Mouse (Mus musculus): ENCODE results near the gene Acot5. TPM values are rescaled to one million over a fixed set of nuclear protein-coding genes. Genes with fewer than 3 reads are reported as not detected.

Gene Acot5
- polyA plus RNA-seq, 1 experiment from 2014 or later: not detected

GRCm38 (mm10) chr12:84119584-84119983 lies 50.5 kb downstream of the Acot5 start:
- Histone ChIP-seq H3K27ac (ENCODE audit: low read depth, low read length) (no peak overlapping the region), H3K36me3 (ENCODE audit: control insufficient read depth, insufficient read depth, low read length) (no peaks in the 10 kb centered on the region), H3K9ac (ENCODE audit: low read length) (no peak overlapping the region), H3K27me3 (ENCODE audit: control insufficient read depth, insufficient read depth, low read length) (no peaks in the 10 kb centered on the region), H3K4me3 (ENCODE audit: low read depth, low read length) (no peak overlapping the region), H3K9me3 (ENCODE audit: control insufficient read depth, low read length) (no peaks in the 10 kb centered on the region), H3K4me1 (replicated peaks; ENCODE audit: control insufficient read depth, insufficient read depth, low read length) (peaks cover 3% of the 10 kb centered on the region; the same call in 1 of the 2 replicates), H3K4me2 (ENCODE audit: low read depth, low read length, severe bottlenecking) (no peak overlapping the region)
- ATAC-seq (replicated peaks; ENCODE audit: low FRiP score) (no peak), DNase-seq (ENCODE audit: low spot score) (no peak)
- 94% methylated on average over 5 of the region's 5 CpGs for WGBS

Other genes with a start within 250 kb of the Acot5 start
- 33.3 and 34.4 TPM in 2 replicates for gene Numb, start 147.4 kb upstream of the Acot5 start, polyA plus RNA-seq (2014; fragmentation: Nextera tagmentation; extraction: Ambion mirVana)
- 18.0 and 20.0 TPM in 2 replicates for gene Riox1, start 118.7 kb upstream of the Acot5 start, polyA plus RNA-seq (2014; fragmentation: Nextera tagmentation; extraction: Ambion mirVana)
- not detected in 2 replicates for gene Heatr4, start 84.5 kb upstream of the Acot5 start, polyA plus RNA-seq (2014; fragmentation: Nextera tagmentation; extraction: Ambion mirVana)
- gene Acot2, start 81.5 kb upstream of the Acot5 start, polyA plus RNA-seq (2014; fragmentation: Nextera tagmentation; extraction: Ambion mirVana): 12.2 and 12.7 TPM in 2 replicates
- 34.1 and 42.7 TPM in 2 replicates for gene Acot1, start 59.8 kb upstream of the Acot5 start, polyA plus RNA-seq (2014; fragmentation: Nextera tagmentation; extraction: Ambion mirVana)
- gene Acot4, start 30.9 kb upstream of the Acot5 start, polyA plus RNA-seq (2014; fragmentation: Nextera tagmentation; extraction: Ambion mirVana): 0.31 TPM in 1 of 2 replicates, not detected in the other
- not detected in 2 replicates for gene Gm49366, start 30.4 kb upstream of the Acot5 start, polyA plus RNA-seq (2014; fragmentation: Nextera tagmentation; extraction: Ambion mirVana)
- gene Acot3, start 17.2 kb upstream of the Acot5 start, polyA plus RNA-seq (2014; fragmentation: Nextera tagmentation; extraction: Ambion mirVana): 0.23 and 0.25 TPM in 2 replicates
- gene Acot6, start 31.3 kb downstream of the Acot5 start, polyA plus RNA-seq (2014; fragmentation: Nextera tagmentation; extraction: Ambion mirVana): 1.5 and 1.8 TPM in 2 replicates
- 6.1 and 6.8 TPM in 2 replicates for gene Dnal1, start 45.0 kb downstream of the Acot5 start, polyA plus RNA-seq (2014; fragmentation: Nextera tagmentation; extraction: Ambion mirVana)
- gene Pnma1, start 79.2 kb downstream of the Acot5 start, polyA plus RNA-seq (2014; fragmentation: Nextera tagmentation; extraction: Ambion mirVana): 1.9 and 2.8 TPM in 2 replicates
- 7.6 and 9.6 TPM in 2 replicates for gene Elmsan1, start 149.6 kb downstream of the Acot5 start, polyA plus RNA-seq (2014; fragmentation: Nextera tagmentation; extraction: Ambion mirVana)
- gene Ptgr2, start 215.9 kb downstream of the Acot5 start, polyA plus RNA-seq (2014; fragmentation: Nextera tagmentation; extraction: Ambion mirVana): 13.8 and 14.3 TPM in 2 replicates
- 121 and 129 TPM in 2 replicates for gene Zfp410, start 247.5 kb downstream of the Acot5 start, polyA plus RNA-seq (2014; fragmentation: Nextera tagmentation; extraction: Ambion mirVana)